Mouse (Mus musculus): ENCODE measurements around the gene Chd3. TPM values are rescaled to one million over a fixed set of nuclear protein-coding genes. Genes with fewer than 3 reads are reported as not detected.

Chd3 gene
- polyA plus RNA-seq (2015; fragmentation: Nextera tagmentation; extraction: Ambion mirVana) = 53.4 and 54.0 TPM in 2 replicates

DNA sequence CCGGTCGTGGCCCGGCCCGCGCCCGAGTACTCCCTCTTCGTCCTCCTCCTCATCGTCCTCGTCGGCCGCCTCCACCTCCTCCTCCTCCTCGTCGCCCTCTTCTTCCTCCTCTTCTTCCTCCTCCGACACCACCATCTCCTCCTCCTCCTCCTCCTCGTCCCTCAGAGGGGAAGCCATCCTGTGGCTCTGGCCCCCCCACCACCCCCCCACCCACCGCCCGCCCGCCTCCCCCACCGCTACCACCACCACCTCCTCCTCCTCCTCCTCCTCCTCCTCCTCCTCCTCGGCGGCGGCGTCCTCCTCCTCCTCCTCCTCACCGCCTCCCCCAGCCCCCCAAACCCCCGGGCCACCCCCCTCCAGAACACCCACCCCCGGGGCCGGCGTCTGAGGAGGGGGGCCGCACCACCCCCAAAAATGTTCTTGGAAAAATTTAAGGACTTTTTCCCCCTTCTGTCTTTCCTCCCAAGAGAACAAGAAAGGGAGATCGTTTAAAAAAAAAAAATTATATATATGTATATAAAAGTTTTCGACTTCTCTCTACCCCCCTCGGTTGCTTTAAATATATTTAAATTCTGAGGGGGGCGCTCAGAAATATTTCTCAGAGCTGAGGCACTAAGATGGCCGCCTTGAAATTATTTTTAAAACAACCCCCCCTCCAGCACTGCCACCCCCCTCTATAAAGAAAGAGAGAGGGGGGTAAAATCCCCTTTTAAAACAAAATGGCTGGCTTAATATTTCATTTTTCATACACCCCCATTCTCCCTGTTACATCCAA is at the start of gene Chd3:
Gene Chd3, minus strand, starts transcription at position 192 of the 775 bp plus-strand sequence.
- Histone ChIP-seq H3K9ac (peak within 1 kb of the TSS; percentile 99), H3K4me3 (replicated peaks) (peak within 1 kb of the TSS; percentile 85), H3K4me2 (peak within 1 kb of the TSS; percentile 91), H3K9me3 (no peaks in the 10 kb centered on the region), H3K27me3 (replicated peaks) (no peaks in the 10 kb centered on the region), H3K4me1 (peaks cover 46% of the 10 kb centered on the region), H3K27ac (peak within 1 kb of the TSS; percentile 99), H3K36me3 (peaks cover 10% of the 10 kb centered on the region; the same call in 1 of the 2 replicates)
- WGBS = 1% methylated on average over 19 of the region's 34 CpGs
- no peak for ATAC-seq (ENCODE audit: insufficient read depth, low FRiP score, low read depth)

DNA sequence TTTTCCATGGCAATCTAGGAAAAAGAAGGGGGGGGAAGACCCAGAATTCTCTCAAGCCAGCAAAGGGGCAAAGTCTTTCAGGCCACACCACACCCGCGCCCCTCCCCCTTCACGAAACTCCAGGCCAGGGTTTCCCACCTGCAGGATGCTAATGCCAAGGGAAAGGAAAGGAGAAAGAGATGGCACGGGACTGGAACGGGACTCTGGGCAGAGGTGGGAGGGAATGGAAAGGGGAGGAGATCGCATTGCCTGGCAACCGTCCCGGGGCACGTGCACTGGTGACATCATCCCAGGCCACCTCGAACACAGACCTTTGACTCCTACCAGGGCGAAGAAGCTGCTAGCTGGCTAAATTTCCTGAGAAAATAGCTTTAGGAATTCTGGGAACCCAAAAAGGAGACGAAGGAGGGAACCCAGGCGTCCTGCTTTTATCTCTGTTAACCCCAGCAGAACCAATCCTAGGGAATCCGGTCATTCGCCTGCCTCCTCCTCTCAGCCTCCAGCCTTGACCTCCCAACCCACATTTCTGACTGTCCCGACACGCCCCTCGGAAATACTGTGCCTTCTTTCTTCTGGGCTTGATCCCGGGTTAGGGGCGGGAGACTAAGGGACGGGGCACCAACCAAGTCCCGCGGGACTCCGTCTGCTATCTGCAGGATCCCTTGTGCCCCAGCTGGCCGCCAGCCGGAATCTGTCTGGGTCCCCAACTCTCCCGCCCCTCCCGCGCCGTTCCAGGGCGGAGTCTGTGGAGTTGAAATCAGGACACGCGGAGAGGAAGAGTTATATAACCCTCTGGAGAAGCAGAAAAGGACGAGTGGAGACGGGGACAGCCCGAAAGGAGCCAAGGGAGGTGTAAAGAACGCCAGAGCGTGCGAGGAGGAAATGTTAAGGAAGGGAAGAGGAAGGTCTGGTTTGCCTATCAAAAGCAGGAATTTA is 48.5 kb upstream of the Chd3 start:
- Histone ChIP-seq H3K27ac (peak overlapping the region; percentile 99), H3K4me2 (peak overlapping the region; percentile 96), H3K27me3 (replicated peaks) (peaks cover 10% of the 10 kb centered on the region; the same call in 1 of the 2 replicates), H3K4me1 (peaks cover 65% of the 10 kb centered on the region), H3K9me3 (no peaks in the 10 kb centered on the region), H3K36me3 (no peaks in the 10 kb centered on the region), H3K9ac (peak overlapping the region; percentile 44), H3K4me3 (replicated peaks) (peak overlapping the region; percentile 68)
- under 1% methylated on average over 39 of the region's 39 CpGs for WGBS
- peak; percentile 23; the same call in 1 of the 2 replicates for ATAC-seq (ENCODE audit: insufficient read depth, low FRiP score, low read depth)

DNA sequence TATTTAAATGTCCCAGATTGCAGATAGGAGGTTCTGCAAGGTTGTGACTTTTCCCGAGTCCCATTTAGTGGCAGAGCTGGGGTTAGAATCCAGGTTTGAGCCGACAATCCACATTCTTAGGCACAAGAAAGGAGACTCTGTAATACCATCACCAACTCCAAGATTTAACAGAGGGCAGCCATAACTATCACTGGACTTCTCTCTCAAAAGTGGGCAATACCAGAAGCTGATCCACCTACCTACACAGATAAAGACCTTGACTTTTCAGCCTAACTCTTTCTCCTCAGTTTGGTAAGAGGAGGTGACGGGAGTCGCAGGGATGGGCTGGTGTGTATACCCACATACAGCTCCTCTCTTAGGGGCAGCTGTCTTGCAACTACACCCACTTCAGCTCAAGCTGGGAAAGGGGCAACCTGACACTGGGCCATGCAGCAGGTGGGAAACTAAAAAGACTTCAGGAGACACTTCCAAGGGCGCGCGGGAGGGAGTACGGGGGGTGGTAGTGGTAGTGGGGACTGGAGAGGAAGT is 47.8 kb upstream of the Chd3 start:
- Histone ChIP-seq H3K27me3 (replicated peaks) (peaks cover 5% of the 10 kb centered on the region; the same call in 1 of the 2 replicates), H3K9ac (no peak overlapping the region; the same call in 1 of the 2 replicates), H3K27ac (peak overlapping the region; percentile 99), H3K36me3 (no peaks in the 10 kb centered on the region), H3K4me2 (peak overlapping the region; percentile 96), H3K9me3 (no peaks in the 10 kb centered on the region), H3K4me1 (peaks cover 71% of the 10 kb centered on the region), H3K4me3 (replicated peaks) (peak overlapping the region; percentile 68)
- WGBS = 7% methylated on average over 8 of the region's 8 CpGs
- ATAC-seq (ENCODE audit: insufficient read depth, low FRiP score, low read depth) = no peak

DNA sequence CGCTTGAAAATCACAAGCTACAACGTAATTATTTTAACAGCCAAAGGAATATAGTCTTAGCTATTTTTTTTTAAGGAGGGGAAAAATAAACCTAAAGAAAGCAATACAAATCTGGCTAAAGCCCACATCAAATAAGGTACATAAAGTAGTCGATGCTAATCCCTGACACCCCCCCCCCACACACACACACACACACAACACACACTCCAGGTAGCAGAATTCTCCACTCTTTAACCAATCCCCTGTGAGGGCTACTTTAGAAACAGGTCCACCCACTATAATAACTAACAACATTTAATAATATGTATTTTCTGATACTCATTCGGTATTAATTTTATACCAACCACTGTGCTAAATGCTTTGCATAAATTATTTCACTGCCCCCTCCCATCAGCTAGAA is 47.3 kb upstream of the Chd3 start:
- Histone ChIP-seq H3K4me3 (replicated peaks) (peak overlapping the region; percentile 68), H3K27me3 (replicated peaks) (peaks cover 5% of the 10 kb centered on the region; the same call in 1 of the 2 replicates), H3K27ac (peak overlapping the region; percentile 99), H3K4me1 (peaks cover 73% of the 10 kb centered on the region), H3K4me2 (peak overlapping the region; percentile 96), H3K36me3 (no peaks in the 10 kb centered on the region), H3K9me3 (no peaks in the 10 kb centered on the region), H3K9ac (no peak overlapping the region)
- WGBS = 4% methylated on average over 4 of the region's 4 CpGs
- ATAC-seq (ENCODE audit: insufficient read depth, low FRiP score, low read depth) = no peak

DNA sequence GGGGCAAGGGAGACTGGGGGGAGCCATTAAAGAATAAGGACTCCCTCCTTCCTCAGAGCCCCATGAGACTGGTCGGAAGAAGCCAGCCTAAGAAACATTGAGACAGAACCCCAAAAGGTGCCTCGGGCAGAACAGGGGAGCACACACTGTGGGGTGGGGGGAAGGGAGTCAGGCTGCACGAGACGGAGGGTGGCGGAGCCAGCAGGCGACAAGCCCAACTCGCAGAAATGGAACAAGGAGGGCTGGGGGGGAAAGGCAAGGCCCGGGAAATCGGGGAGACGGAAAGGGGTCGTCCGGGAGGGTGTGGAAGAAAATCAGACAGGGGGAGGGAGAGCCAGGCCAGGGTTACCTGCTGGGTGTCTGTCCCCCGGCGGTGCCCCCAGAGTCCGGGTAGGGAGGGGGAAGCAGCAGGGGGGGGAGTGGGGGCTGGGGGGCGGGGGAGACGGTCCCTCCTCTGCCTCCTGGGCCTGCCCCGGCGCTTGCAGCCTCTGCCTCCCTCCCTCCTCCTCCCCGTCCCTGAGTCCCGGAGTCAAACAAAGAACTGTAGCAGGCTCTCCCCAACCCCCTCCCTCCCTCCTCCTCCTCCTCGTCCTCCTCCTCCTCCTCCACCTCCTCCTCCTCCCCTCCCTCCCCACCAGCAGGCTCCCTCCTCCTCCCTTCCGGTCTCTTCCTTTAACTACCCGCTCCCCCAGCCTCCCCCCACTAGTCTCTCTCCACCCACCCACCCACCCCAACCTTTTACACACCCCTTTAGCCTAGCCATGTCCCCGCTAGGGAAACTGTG is 46.7 kb upstream of the Chd3 start:
- Histone ChIP-seq H3K4me1 (peaks cover 67% of the 10 kb centered on the region), H3K4me2 (peak overlapping the region; percentile 96), H3K36me3 (no peaks in the 10 kb centered on the region), H3K4me3 (replicated peaks) (peak overlapping the region; percentile 68), H3K9me3 (no peaks in the 10 kb centered on the region), H3K27ac (peak overlapping the region; percentile 99), H3K9ac (peak overlapping the region; percentile 62), H3K27me3 (replicated peaks) (0 out of 2 replicates have a peak, but pooled peaks cover 2% of the 10 kb centered on the region)
- WGBS = under 1% methylated on average over 17 of the region's 25 CpGs
- ATAC-seq (ENCODE audit: insufficient read depth, low FRiP score, low read depth) = no peak

DNA sequence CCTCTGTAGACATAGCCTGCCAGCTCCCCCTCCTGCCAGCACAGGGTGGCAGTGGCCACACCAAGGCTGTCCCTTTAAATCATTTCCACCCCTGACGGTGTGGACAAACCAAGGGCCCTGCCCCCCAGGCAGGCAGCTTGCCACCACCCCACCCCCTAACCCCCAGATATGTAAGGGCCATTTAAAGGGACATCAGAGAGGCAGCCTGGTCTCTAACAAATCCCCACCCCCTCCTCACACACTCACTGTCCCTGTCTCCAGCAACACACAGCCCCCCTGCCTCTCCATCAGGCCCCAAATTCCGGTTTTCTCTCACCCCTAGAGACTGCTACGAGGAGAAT is 46.1 kb upstream of the Chd3 start:
- WGBS = 0% methylated on average over 3 of the region's 3 CpGs
- peak; percentile 6; the same call in 1 of the 2 replicates for ATAC-seq (ENCODE audit: insufficient read depth, low FRiP score, low read depth)

DNA sequence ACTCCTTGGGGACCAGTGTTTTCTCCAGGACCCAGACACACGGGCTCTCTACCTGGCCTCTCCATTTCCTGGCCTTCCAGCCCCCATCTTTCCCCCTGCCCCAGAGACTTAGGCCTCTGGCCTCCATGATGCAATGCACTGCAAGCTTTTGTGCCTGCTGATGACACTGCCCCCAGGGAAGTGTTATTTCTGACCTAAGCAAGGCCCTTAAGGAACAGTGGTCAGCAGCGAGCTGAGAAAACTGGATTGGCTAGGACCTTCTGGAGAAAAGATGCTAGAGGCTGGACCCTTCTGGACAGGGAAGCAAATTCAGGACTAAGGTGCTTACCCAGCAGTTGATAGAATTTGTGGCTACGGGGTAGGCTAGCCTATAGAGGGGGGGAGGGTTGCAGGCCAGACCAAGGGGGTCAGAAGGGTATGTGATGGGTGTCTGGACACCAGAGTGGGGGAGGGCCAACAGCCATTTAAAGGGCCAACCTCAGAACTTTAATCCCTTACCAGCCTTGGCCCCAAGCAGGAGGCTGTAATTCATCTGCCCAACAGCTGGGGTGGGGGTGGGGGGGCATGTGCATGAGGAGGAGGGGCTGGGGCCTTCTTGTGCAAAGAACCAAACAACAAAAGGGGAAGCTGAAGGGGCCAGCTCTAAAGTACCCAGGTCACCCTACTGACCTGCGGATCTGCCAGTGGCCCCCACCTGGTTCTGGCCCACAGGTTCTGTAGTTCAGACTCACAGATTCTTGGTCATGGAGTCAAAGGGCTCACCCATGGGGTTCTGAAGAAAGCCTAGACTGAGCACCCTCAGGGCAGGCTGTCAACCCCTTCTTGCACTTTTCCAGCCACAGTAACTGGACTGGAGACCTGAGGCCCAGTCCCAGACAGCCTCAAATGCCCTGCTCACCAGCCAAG is 45.5 kb upstream of the Chd3 start:
- H3K36me3 ChIP-seq = no peaks in the 10 kb centered on the region
- H3K9ac ChIP-seq = peak overlapping the region; percentile 62; the same call in 1 of the 2 replicates
- 20% methylated on average over 4 of the region's 4 CpGs for WGBS
- peaks cover 55% of the 10 kb centered on the region for H3K4me1 ChIP-seq
- H3K27ac ChIP-seq = peak overlapping the region; percentile 98
- no peak for ATAC-seq (ENCODE audit: insufficient read depth, low FRiP score, low read depth)
- H3K9me3 ChIP-seq = no peaks in the 10 kb centered on the region
- H3K4me3 ChIP-seq (replicated peaks) = peak overlapping the region; percentile 68
- H3K4me2 ChIP-seq = peak overlapping the region; percentile 93
- no peaks in the 10 kb centered on the region for H3K27me3 ChIP-seq (replicated peaks)

More for the DNA sequence above, 46.1 kb upstream of the Chd3 start:
- H3K9me3 ChIP-seq = no peaks in the 10 kb centered on the region
- no peaks in the 10 kb centered on the region for H3K27me3 ChIP-seq (replicated peaks)
- H3K36me3 ChIP-seq = no peaks in the 10 kb centered on the region
- H3K4me3 ChIP-seq (replicated peaks) = peak overlapping the region; percentile 68
- H3K9ac ChIP-seq = peak overlapping the region; percentile 62
- H3K27ac ChIP-seq = peak overlapping the region; percentile 98
- H3K4me1 ChIP-seq = peaks cover 61% of the 10 kb centered on the region
- peak overlapping the region; percentile 93 for H3K4me2 ChIP-seq

DNA sequence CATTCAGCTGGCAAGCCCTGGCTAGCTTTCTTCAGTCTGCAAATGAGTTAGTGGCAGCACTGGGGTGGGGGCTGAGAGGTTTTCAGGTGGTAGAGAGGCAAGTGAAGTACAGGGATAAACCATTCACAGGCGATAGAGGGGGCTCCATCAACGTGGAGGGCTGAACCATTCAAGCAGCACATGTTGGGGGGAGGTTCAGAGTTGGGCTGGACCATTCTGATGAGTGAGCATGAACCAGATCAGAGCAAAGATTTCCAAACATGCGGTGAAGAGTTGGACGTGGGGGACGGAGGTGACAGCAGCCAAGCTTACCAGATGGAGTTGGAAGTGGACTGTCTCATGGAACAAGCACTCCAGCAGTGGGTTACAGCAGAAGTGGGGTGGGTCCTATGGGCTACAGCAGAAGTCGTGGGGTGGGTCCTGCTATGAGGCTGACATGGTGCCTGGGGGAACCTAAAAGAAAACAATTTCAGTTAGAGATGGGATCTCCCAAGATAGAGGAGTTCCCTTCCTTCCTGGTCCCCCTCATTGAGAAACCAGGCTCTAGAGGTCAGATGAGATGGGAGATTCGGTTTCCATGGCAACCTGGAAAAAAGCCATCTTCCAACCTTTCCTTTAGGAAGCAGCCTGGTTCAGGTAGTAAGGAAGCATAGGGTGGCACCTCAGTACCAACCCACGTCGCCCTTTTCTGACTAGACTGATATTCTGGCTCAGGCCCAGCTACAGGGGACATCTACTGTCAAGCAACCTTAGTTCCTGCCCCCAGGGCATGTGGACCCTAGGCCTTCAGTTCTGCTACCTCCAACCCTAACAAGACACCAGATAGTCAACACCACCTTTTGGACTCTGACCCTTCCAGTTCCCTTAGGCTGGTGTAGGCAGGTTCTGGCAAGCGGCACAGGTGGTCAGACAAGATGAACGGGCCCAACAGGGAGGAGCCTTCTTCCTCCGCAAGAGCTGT is 44.3 kb upstream of the Chd3 start, which contains the start of gene Kdm6b:
Gene Kdm6b, minus strand, starts transcription at position 455 of the 961 bp plus-strand sequence.
- Histone ChIP-seq H3K36me3 (no peaks in the 10 kb centered on the region), H3K27me3 (replicated peaks) (no peaks in the 10 kb centered on the region), H3K4me1 (peaks cover 49% of the 10 kb centered on the region), H3K9ac (no peak within 1 kb of the TSS), H3K4me2 (peak within 1 kb of the TSS; percentile 93), H3K4me3 (replicated peaks) (peak within 1 kb of the TSS; percentile 68), H3K27ac (peak within 1 kb of the TSS; percentile 98), H3K9me3 (no peaks in the 10 kb centered on the region)
- WGBS = 31% methylated on average over 12 of the region's 12 CpGs
- no peak for ATAC-seq (ENCODE audit: insufficient read depth, low FRiP score, low read depth)

DNA sequence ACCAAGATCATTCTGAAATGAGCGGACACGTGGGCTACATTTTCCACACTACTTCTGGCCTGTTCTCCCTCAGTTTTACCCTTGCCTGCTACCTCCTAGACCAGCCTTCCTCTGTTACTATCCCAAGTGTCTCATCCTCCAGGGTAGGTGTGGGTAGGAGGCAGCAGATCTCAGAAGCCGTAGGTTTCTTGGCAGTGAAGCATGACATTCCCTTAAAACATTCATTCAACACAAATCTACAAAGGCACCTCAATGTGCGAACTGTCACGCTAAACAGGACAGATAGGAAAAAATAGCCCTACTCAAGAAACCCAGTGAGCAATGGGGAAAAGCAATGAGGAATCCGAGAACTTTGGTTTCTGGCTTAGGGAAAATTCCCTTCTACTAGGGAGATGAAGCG is 43.3 kb upstream of the Chd3 start:
- peaks cover 5% of the 10 kb centered on the region; the same call in 1 of the 2 replicates for H3K36me3 ChIP-seq
- 51% methylated on average over 7 of the region's 7 CpGs for WGBS
- ATAC-seq (ENCODE audit: insufficient read depth, low FRiP score, low read depth) = no peak
- H3K27ac ChIP-seq = peak overlapping the region; percentile 98
- no peaks in the 10 kb centered on the region for H3K27me3 ChIP-seq (replicated peaks)
- H3K9ac ChIP-seq = no peak overlapping the region
- peak overlapping the region; percentile 93 for H3K4me2 ChIP-seq
- no peaks in the 10 kb centered on the region for H3K9me3 ChIP-seq
- H3K4me3 ChIP-seq (replicated peaks) = peak overlapping the region; percentile 68
- peaks cover 52% of the 10 kb centered on the region for H3K4me1 ChIP-seq
